Mouse (Mus musculus) kidney, postnatal 36 days (tissue): Measurements from ENCODE around the gene Pla2g4d.

ENCODE experiments used
- DNase-seq, 2 experiments: peaks; one replicate each; pipeline ENCODE4 v3.0.0; 2021 to 2022; ENCODE audit warnings: mixed read lengths in 2 of 2

Pla2g4d gene

DNA sequence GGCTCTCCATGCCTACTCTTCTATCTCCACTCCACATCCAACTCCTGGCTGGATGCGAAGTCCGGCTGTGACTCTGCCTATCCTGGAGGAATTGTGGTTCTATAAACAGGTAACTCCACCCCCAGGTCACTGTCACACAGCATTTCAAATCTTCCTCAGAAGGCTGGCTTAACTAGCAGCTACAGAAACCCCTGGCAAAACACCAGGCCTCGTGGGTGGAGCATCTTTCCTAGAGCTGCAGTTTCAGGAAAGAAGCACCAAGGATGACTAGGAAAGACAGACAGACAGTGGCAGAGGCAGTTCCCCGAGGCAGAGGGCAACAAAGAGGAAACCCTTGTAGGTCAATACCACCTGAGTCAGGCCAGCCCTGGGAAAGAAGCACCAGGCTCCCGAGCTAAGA lies at the start of gene Pla2g4d:
Pla2g4d (minus strand) TSS at position 203 of the 400 bp plus-strand sequence.
- no peak for DNase-seq

DNA sequence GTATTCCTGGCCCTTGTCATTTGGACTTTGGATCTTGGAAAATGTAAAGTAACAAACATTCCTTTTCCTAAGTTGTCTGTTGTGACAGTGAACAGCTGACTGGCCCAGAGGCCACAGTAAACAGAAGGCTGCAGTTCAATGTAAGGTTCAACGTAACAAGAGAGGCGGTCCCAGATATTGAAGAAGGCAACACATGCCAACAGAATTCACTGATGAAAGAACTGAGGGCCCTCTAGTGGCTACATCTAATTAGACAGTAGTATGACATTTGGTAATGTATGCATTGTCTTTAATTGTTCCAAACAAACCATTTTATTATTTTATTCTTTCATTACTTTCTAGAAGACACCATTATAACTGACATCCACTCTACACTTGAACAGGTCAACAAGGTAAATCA lies 48.9 kb upstream of the Pla2g4d start:
- no peak for DNase-seq

DNA sequence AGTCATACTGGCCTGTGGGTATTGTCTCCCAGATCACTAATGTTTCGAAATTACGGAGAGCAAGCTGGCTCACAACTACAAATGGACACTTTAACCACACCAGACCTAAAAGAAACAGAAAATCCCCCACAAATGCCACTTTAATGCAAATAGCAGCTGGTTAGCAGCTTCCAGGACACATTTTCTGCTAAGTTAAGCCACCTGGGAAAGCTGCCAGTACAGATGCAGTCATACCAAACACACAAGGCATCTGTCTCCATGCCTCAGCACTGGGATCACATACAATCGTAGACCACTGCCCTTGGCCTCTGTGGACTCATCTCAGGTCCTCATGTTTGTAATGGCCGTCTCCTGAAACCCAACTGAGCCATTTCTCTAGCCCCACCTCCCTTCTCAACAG lies 42.6 kb upstream of the Pla2g4d start:
- DNase-seq = no peak

DNA sequence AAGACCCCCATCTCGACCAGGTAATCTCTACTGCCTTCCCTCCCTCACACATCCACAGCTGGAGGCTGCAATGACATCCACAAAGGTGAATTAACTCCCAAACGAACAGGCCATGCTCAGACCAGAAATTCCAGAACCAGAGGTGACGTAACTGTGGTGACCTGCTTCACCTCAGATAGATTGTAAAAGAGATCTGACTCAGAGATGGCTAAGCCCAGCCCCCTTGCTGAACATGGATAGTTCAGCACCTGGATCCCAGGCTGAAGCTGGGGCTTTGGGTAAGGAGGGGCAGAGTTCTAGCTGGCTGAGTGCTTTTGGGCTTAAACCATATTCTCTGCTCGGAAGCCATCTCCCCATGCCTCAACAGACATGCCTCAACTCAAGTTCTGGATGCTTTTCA lies 26.1 kb upstream of the Pla2g4d start:
- DNase-seq = no peak

DNA sequence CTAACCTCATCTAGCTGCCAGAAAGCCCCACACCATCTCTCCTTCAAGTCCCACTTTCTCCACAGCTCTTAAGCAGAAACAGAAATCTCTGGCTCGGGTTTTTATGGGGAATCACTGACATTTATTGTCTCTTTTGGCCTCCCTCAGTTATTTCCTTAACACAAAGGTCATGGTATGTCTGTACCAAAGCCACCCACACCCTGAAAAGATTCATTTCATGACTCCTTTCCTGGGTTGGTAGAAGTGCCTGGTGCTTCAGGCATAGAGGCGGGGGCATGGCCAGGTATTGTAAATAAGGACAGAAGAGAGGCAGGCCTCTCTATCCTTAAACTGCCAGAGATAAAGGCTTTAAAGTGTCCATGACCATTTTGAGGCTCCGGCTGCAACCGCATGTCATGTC lies 25.5 kb upstream of the Pla2g4d start:
- DNase-seq = no peak

DNA sequence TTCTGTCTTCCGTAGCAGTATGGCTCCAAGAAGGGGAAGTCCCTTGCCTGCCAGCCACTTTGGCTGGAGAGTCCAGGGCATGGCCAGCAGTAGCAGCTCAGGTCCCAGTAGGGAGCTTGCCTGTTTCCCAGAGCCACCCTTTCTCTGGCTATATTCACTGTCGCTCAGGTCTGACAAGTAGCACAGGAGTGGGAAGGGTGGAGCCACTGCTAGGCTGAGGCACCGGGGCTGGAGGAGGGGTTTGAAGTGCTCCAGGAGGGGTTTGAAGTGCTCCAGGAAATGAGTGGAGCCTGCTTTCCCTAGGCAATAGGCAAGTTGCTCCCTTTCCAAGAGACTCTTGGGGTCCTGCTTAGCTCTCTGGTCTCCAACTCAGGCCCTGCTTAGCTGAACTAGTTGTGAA lies 25.0 kb upstream of the Pla2g4d start, which contains the start of gene Pla2g4f:
Pla2g4f (minus strand) TSS at position 190 of the 400 bp plus-strand sequence.
- DNase-seq = no peak

DNA sequence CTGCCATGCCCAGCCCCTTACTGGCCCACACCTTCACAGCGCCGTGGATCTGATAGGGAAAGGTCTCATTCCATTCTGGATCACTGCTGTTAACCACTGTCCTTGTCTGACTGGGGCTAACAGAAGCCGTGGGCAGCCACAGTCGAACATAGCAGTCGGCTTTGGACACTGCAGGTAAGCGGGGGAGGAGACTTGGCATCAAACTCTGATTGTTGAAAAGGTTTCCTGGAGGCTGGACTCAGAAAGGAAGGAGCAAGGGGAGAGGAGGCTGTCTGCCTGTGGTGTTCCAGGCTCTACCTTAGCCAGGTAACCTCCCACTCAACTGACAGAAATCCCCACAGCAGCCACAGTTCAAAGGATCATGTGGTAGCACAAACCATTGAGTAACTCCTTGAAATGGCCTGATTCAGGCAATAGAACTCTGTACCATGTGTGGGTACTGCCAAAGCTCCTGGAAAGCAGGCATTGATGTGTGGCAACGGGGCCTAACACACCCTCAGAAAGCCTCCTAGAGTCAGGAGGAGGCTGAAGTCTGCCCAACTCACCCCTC lies 23.4 kb upstream of the Pla2g4d start:
- DNase-seq = peak in 1 of 2 experiments; percentile 5

DNA sequence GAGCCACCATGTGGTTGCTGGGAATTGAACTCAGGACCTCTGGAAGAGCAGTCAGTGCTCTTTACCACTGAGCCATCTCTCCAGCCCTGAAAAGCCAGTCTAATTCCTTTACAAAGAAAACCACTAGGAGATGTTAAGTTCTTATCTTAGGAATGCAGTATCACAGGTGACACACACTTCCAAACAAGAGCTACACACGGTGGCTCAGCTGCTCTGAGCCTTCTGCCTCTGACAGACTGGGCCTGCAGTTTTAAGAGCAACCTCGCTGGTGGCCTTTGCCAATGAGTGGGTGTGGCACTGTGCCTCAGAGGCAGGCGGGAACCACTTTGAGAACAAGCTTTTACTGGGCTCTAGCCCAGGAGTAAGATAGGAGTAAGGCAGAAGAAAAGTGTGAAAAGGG lies 15.1 kb upstream of the Pla2g4d start:
- DNase-seq = no peak

DNA sequence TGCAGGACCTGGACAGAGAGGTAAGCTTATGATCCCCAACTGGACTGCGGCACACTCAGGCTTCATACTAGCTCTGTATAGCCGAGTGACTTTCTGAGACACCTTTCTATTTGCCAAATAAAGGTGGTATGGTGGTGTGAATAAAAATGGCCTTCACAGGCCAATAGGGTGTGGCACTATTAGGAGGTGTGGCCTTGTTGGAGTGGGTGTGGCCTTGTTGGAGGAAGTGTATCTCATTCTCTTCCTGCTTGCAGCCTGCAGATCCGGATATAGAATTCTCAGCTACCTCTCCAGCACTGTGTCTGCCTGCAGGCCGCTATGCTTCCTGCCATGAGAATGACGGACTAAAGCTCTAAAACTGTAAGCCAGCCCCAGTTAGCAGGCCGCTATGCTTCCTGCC lies 12.1 kb upstream of the Pla2g4d start:
- no peak for DNase-seq

DNA sequence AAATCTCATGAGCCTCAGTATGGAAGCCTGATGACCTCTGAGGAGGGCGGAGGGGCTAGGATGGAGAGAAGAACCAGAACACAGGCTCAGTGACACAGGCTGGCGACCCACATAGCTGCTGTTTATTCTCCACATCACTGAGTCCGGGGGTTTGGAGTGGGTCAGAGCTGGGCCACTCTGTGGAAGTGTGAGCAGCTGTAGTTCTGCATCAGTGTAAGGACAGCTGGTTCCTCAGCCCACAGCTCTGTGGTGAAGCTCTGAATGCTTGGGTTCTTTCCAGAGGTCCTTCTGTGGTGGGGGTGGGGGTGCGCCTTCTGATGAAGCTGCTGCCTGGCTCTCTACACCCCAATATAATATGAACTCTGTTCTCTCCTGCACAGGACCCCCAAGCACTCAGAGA lies 10.9 kb upstream of the Pla2g4d start:
- no peak for DNase-seq

DNA sequence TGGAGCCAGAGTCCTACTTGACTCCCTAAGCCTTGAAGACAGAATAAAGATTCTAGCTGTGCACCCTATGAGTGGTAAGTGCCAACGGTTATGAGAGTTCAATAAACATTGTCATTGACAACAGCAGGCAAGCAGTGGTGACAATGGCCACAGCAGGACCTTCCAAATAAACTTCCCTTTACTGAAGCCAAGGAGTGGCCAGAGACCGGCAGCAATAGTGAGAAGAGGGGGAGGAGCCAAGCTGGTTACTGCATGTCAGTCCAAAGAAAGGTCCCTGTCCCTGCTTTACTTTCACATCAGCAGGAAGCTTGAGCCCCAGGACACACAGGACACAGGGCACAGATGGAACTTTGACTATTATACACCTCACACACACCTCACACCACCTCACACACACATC lies 7.2 kb upstream of the Pla2g4d start:
- DNase-seq = no peak

DNA sequence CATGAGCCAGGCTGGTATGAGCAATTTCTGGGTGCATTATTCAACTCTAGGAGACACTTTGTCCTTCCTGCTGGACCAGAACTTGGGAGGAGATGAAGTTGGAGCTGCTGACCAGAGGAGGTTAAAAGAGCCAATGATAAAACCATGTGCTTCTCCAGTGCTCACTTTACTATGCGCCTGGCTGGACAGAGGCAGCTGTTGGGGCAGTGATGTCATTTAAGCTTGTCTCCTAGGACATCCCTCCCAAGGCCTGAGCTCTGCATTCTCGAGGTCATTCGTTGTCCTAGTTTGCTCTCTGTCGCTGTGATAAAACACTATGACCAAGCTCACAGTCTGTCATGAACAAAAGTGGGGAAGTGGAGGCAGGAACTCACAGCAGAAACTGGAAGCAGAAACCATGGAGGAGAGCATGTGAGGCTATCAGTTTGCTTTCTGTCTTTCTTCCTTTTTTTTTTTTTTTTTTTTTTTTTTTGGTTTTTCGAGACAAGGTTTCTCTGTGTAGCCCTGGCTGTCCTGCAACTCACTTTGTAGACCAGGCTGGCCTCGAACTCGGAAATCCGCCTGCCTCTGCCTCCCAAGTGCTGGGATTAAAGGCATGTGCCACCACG lies 2.6 kb upstream of the Pla2g4d start:
- DNase-seq = no peak

DNA sequence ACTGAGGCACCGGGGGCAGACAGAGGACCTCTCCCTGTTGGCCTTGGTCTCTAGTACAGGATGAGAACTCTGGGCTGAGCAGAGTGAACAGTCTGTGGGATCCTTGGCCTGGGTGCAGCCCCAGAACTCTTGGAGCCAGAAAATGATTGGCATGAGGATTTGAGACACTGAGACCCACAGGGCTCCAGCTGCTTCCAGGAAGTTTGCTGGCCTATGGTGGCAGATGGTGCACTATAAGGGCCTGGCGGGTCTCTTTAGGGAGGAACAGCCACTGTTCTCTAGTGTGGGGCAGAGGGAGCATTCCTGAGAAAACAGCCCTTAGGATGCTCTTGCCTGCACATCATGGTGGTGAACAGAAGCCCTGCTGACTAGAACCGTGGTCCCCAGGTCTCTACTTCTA lies 596 bp downstream of the Pla2g4d start:
- DNase-seq = no peak

DNA sequence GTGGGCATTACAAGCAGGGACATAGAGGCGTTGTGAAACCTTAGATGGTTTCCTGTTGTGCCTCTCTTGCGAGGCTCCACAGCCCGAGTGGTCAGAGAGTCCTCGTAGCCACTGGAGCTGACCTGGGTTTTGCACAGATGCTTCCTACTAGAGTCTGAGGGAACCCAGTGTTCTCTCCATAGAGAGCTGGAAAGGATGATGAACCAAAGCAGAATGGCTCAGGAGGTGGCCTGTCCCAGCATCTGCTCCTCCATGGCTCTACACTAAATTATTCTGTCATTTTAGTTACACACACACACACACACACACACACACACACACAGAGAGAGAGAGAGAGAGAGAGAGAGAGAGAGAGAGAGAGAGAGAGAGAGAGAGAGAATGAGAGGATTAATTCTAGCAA lies 3.4 kb downstream of the Pla2g4d start:
- no peak for DNase-seq

DNA sequence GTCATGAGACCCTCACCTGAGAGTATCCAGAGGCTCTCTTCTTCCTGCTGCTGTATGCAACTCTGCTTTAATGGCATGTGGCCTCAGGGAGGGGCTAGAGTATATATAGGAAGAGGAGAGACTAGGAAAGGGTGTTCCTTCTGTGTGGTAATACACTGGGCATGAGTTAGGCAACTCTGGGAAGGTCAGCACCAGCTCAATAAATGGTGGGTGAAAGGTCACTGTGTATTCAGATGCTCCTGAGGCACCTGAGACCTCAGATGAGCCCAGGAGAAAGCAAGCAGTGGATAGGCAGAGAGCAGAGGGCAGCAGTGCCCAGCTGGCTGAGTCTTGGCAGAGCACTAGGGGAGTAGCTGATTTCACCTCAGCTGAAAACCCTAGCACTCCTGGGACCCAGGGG lies 4.3 kb downstream of the Pla2g4d start:
- DNase-seq = no peak

DNA sequence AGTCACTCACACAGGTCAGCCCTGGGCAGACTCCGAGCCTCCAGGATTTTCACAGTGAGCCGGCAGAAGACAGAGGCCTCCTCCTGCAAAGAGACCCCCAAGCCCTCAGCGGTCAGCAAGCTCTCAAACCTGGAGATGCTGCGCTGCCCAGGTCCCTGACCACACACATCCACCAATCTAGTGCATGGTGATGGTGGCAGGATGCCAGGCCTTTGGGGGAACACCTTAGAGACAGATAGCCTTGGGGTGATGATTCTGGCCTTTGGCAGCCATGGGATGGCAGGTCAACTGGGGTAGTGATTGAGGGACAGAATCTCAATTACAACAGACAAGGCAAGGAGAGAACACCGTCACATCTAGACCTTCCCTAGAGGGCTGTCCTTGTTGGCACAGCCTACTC lies 4.9 kb downstream of the Pla2g4d start:
- no peak for DNase-seq

DNA sequence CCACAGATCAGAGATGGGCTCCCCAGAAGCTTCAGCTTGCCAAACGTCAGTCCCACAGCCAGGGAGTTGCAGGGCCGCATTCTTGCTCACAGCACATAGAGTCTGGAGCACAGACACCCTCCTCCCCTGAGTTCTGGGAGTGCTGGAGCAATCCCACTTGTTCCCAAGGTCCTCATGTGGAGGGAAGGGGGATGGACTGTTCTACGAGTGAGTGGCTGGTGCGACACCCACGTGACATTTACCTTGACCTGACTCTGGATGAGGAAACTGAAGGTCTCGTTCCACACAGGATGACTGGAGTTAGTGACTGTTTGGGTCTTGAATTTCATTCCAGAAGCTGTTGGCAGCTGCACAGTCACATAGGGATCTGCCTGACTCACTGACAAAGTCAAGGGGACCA lies 5.4 kb downstream of the Pla2g4d start:
- no peak for DNase-seq

DNA sequence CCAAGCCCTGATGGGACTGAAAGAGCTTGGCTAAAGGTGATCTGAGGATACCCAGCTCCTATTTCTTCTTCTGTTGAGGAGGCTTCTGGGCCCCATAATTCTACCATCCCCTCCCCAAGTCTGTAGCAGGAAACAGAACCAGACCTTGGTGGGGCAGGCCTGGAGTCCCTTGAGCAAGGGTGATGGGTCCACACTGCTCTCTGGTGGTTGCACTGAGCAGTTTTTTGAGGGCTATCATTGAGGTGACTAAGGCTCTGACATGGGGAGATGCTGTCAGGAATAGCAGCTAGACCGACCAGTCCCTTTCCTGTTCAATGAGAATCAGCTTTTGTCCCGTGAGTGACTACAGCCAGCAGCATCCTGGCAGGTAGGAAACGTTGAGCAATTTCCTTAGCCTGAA lies 7.8 kb downstream of the Pla2g4d start:
- no peak for DNase-seq

DNA sequence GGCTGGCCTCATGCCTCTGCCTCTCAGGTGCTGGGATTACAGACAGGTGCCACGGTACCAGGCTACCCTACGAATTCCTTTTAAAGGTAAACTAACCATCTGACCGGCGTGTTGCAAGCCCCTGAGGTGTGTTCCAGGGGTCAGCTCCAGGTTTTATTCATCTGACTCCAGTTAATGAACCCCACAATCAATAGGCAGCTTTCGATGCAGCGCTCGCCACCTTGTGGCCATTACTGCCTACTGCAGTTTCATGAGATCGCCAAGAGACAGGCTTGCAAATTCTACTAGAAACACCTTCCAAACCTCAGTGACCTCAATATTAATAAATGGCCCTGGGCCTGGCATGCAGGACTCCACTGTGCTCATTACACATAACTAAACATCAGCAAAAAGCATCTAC lies 9.0 kb downstream of the Pla2g4d start:
- peak; percentile 27 to 78 for DNase-seq

DNA sequence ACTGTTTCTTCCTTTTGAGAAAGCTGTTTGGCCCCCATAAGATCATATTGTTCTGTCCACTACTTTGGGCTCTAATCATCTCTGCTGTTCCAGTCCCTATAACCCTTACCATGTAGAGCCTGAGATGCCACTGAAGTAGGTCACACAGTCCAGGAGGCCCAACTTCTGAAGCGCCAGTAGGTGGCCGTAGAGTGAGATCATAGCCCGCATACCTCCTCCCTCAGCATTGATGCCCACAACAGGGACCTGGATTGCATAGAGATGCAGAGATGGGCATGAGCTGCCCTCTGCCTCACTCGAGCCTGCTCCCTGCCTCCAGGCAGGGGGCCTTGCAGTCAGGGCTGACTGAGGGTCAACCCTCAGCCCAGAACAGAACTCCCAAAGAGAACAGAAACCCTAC lies 12.0 kb downstream of the Pla2g4d start:
- no peak for DNase-seq

DNA sequence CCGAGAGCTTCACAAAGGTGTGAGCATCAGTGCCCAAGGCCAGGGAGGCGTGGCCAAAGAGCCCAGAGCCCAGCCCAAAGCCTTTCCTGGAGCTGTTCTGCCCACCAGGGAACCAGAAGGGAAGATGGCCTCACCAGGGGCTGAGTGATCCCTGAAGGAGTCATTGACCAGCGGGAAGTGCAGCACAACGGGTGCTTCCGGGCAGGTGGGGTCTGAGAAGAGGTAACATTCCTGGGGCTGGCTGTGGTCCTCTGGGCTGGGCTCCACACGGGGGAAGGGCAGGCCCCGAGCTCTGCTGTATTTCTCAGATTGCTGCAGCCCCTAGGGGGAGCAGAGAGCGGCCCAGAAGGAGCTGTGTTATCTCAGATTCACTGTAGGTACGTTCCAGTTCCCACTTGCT lies 20.4 kb downstream of the Pla2g4d start:
- DNase-seq = no peak

DNA sequence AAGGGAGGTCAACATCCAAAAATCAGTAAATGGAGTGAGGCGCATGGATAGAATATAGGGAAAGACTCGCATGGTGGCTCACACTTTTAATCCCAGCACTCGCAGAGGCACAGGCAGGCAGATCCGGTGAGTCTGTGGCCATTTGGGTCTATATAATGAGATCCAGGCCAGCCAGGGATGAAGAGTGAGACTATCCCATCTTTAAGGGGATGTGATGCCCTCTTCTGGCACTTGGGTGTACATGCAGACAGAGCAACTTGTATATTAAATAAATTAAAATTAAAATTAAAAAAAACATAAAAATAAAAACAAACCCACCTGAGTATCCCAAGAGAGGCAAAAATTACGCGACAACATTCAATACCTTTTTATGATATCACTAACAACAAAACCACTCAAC lies 23.5 kb downstream of the Pla2g4d start:
- no peak for DNase-seq

DNA sequence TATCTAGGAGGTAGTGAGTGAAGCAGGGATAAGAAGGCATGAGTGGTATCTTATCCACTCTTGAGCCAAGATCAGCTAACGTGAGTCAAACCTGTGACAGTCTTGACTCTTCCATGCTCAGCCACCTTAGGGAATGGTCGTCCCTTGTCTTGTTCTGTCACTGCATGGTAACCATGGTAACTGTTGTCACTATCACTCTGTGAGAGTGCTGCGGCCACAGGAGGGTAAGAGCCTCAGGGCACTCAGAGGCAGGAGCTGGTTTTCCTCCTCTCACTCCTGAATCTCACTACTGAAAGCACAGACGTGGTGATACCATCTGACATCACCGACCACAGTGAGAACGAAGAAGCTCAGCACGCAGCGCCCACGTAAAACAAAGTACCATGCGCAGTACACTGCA lies 24.1 kb downstream of the Pla2g4d start:
- no peak for DNase-seq

DNA sequence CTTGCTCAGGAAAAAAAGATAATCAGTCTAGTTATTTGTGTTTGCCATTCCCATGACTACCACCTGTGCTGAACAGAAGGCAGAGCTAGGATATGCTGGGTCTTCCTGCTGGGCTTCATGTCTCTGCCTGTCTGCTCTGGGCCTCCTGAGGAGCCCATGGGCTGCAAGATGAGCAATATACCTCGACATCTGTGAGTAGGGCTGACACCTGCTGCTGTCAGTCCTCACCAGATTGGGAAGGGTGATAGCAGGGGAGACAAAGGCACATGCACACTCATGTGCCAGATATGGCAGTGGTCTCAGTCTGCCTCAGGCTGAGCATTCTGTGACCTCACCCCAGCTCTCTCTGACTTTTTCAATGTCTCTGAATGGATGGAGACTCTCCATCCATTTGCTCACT lies 26.1 kb downstream of the Pla2g4d start:
- DNase-seq = no peak

DNA sequence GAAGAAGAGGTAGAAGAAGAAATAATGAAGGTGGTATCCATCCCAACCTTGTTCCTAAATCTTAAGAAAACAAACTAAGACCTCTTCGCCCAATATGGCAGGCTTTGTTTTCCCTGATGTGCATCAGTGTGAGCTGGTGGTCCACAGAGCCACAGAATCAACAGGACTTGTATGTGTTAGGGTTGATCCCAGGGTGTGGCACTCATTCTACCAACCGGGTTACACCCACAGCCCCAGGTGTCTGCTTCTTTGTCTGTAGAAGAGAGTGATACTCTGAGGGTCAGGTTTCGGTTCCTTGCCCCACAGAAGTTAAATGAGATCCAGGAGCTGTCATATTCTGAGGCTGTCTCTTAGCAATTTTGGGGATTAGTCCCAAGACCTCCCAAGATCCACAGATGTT lies 27.7 kb downstream of the Pla2g4d start:
- DNase-seq = no peak
